Mouse (Mus musculus) liver, adult 2 months (tissue): ENCODE results near the gene Isg15. TPM values are rescaled to one million over a fixed set of nuclear protein-coding genes. Genes with fewer than 3 reads are reported as not detected.

Source experiments
- DNase-seq: peaks from one replicate; pipeline ENCODE4 v3.0.0-alpha.2; 2011; ENCODE audit warnings: low read depth, low spot score; ENCODE audit errors: extremely low read depth
- H3K27ac ChIP-seq: fragments of 200-500 bp; replicated peaks from 2 replicates; pipeline ENCODE4 v1.5.1; 2012; ENCODE audit warnings: low read depth, mild to moderate bottlenecking, control low read depth, inconsistent platforms, low read length; ENCODE audit not compliant: insufficient read depth
- H3K27me3 ChIP-seq: fragments of 200-500 bp; 2 replicates; pipeline ENCODE4 v1.6.1; 2012; ENCODE audit warnings: mild to moderate bottlenecking, moderate library complexity, low read length, inconsistent platforms; ENCODE audit not compliant: control insufficient read depth, insufficient read depth
- H3K36me3 ChIP-seq: fragments of 200-500 bp; 2 replicates; pipeline ENCODE4 v1.6.1; 2012; ENCODE audit warnings: low read length, inconsistent platforms; ENCODE audit not compliant: control insufficient read depth, insufficient read depth
- H3K4me1 ChIP-seq: fragments of 200-500 bp; 2 replicates; pipeline ENCODE4 v1.6.1; 2011; ENCODE audit warnings: low read length; ENCODE audit not compliant: control insufficient read depth, insufficient read depth
- H3K4me3 ChIP-seq: fragments of 200-500 bp; 2 replicates; pipeline ENCODE4 v1.5.1; 2011; ENCODE audit warnings: low read depth, mild to moderate bottlenecking, control low read depth, low read length, moderate library complexity; ENCODE audit not compliant: insufficient read depth
- H3K79me2 ChIP-seq: fragments of 200-500 bp; 2 replicates; pipeline ENCODE4 v1.6.1; 2012; ENCODE audit warnings: inconsistent platforms, mild to moderate bottlenecking, low read length, moderate library complexity; ENCODE audit not compliant: control insufficient read depth, insufficient read depth
- H3K9ac ChIP-seq: fragments of 200-500 bp; 2 replicates; pipeline ENCODE4 v1.6.1; 2012; ENCODE audit warnings: low read depth, mild to moderate bottlenecking, control low read depth, inconsistent platforms, low read length
- CTCF ChIP-seq: fragments of 200-500 bp; IDR thresholded peaks from 2 replicates; pipeline ENCODE4 v1.5.1; 2011; ENCODE audit warnings: low read depth, low read length, control low read depth
- POLR2A ChIP-seq: fragments of 200-500 bp; IDR thresholded peaks from 2 replicates; pipeline ENCODE4 v1.6.1; 2011; ENCODE audit warnings: low read length, control low read depth; ENCODE audit not compliant: insufficient read depth; ENCODE audit errors: extremely low read depth
- WGBS: fragments of 180-500 bp; shearing (Covaris S2); methylation state at CpG from one replicate; pipeline ENCODE4 v1.1.7; 2018; 5-methylcytosine and 5-hydroxymethylcytosine counted together
- polyA plus RNA-seq: library from polyadenylated mRNA; depleted of rRNA; stranded (reverse); fragments of >200 nt; gene quantifications from 2 replicates; pipeline ENCODE4 v1.2.3, GENCODE M21; 2012
- total RNA-seq: library from RNA; depleted of rRNA; stranded (reverse); fragments of >200 nt; gene quantifications from 2 replicates; pipeline ENCODE4 v1.2.3, GENCODE M21; 2014

The Isg15 gene
- total and polyA plus RNA-seq, 2 experiments: 20.7 to 44.3 TPM

DNA sequence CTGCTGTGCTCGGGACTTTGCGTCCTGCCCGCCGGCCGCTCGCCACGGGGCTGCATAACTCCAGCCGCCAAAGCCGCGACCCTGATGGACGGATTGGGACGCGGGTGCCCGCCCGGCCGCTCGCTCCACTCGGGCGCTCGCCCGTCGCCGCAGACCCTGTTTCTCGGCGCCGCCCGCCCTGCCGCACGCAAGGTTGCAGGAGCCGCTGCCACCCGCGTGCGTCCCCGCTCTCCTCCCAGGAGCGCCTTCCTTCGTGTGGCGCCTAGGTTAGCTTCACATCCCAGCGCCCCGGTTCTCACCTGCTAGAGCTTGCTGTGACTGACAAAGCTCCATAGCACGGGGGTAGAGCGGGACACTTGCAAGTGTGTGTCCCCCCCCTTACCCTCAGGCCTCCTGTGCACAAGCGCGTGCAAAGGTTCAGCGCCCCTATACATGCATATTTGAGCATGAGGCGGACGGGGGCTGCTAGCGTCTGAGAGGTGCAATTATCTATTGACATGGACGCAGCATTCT lies 34.1 kb upstream of the Isg15 start, which contains the start of gene Plekhn1:
Plekhn1 (minus strand) TSS at position 157 of the 513 bp plus-strand sequence.
- TF ChIP-seq CTCF (no peak), POLR2A (no peak)
- under 1% methylated on average over 42 of the region's 48 CpGs for WGBS
- Histone ChIP-seq H3K4me3 (peak within 1 kb of the TSS; percentile 86), H3K79me2 (peaks cover 6% of the 10 kb centered on the region; the same call in 1 of the 2 replicates), H3K27me3 (no peaks in the 10 kb centered on the region), H3K4me1 (no peaks in the 10 kb centered on the region), H3K9ac (peak within 1 kb of the TSS; percentile 84), H3K36me3 (no peaks in the 10 kb centered on the region; the same call in 1 of the 2 replicates), H3K27ac (peak within 1 kb of the TSS; percentile 75)
- peak; percentile 29 for DNase-seq

DNA sequence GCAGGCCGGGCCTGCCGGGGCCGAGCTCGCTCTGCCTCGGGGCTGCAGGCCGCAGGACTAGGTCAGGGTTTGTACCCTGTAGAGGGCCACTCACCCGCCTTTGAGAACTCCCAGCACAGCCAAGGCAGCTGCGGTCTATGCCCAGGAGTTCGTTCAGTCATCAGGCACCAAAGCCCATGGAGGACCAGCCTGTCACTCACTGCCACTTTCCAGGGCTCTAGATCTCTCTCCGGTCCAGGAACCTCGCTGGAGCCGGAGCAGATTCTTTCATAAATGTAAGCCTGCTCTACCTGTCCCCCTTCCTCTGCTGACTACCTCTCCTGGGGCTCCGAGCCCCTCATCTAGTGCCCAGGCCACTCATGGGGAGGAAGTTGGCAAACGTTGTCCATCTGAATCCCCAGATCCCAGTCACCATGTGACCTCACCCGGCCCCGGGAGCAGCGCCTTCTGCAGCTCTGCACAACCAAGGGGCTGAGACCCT lies 33.4 kb upstream of the Isg15 start:
- TF ChIP-seq CTCF (no peak), POLR2A (no peak)
- 39% methylated on average over 17 of the region's 17 CpGs for WGBS
- peaks cover 6% of the 10 kb centered on the region; the same call in 1 of the 2 replicates for H3K79me2 ChIP-seq
- H3K27ac ChIP-seq: no peak overlapping the region
- no peaks in the 10 kb centered on the region for H3K36me3 ChIP-seq
- H3K4me3 ChIP-seq: peak overlapping the region; percentile 63
- no peaks in the 10 kb centered on the region for H3K27me3 ChIP-seq
- H3K4me1 ChIP-seq: no peaks in the 10 kb centered on the region
- no peak for DNase-seq
- H3K9ac ChIP-seq: peak overlapping the region; percentile 41

DNA sequence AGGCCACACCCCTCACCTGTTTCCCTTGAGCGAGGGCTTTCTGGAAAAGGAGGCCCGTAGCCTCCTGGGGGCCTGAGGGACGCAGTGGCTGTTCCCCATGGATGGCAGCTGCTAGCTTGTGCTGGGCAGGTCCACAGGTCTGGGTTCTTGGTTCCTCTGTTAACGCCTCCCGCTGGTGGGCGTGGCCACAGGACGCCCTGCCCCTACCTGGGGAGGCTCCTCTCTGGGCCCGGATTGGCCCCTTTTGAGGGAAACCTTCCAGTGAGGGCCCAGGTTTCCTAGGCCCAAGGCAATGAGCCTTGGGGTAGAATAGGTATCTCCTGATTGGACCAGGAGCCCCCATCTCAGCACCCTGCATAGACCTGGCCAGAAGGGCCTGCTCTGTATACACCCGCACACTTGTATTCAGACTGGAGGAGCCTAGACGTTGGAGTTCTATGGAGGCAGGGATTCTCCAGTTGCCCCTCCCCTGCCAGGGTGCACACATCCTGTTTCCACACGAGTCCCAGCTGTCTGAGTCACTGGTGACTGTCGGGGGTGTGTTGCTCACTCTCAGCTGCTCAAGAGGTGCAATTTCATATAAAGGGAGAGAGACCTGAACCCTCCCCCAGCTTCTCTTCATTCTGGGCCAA lies 27.9 kb upstream of the Isg15 start:
- WGBS: 36% methylated on average over 12 of the region's 12 CpGs
- no peaks in the 10 kb centered on the region for H3K27me3 ChIP-seq
- no peaks in the 10 kb centered on the region for H3K4me1 ChIP-seq
- DNase-seq: no peak
- no peak overlapping the region for H3K9ac ChIP-seq
- no peak for TF ChIP-seq CTCF
- no peak for TF ChIP-seq POLR2A
- H3K4me3 ChIP-seq: peak overlapping the region; percentile 2; the same call in 1 of the 2 replicates
- H3K79me2 ChIP-seq: no peaks in the 10 kb centered on the region
- no peaks in the 10 kb centered on the region for H3K36me3 ChIP-seq
- no peak overlapping the region for H3K27ac ChIP-seq

DNA sequence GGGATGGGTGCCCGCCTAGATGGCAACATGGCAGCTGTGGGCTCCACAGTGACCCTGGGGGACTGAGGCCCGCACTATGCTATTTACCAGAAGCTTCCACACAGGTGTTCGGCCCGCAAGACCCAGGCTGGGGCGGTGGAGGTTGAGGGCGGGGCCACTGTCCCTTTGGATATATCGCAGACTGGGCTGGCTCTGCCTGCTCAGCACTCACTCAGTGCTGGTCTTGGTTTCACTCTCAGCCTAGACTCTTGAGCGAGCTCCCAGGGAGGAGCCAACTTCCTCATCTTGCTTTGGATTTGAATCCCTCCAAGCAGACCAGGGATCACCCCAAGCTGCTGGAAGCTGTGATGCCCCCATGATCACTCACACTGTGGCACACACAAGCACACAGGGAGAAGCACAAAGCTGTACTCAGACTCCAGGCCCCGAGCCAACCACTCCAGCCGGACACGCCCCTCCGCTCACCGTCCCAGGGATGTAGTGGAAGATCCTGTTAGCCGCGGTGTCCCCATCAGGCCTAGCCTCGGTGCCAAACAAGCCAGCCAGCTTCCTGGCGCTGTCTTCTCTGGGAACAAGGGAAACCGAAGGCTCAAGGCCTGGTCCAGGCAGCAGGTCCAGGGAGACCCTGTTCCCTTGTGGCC lies 27.3 kb upstream of the Isg15 start:
- DNase-seq: no peak
- WGBS: 50% methylated on average over 18 of the region's 18 CpGs
- Histone ChIP-seq H3K9ac (no peak overlapping the region), H3K36me3 (no peaks in the 10 kb centered on the region), H3K27me3 (no peaks in the 10 kb centered on the region), H3K27ac (no peak overlapping the region), H3K79me2 (no peaks in the 10 kb centered on the region), H3K4me3 (peak overlapping the region; percentile 2; the same call in 1 of the 2 replicates), H3K4me1 (no peaks in the 10 kb centered on the region)
- TF ChIP-seq CTCF (no peak), POLR2A (no peak)

DNA sequence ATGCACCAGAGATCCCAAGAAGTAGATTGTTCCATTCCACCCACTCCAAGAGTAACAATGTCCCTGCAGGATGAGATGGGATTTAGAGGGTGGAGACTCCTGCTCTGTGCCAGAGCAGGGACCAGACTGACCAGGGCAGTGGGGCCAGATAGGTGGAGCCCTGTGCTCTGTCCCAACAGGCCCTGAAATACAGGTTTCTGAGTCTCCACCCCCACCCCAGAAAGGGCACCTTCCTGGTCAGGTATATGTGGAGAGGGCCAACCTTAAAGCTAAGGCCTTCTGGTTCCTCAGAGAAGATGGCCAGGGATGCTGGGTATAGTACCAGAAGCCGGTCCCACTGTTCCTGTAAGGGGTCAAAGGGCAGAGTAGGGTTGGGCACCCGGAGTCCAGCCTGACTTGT lies 23.7 kb upstream of the Isg15 start:
- Histone ChIP-seq H3K27me3 (no peaks in the 10 kb centered on the region), H3K9ac (no peak overlapping the region), H3K36me3 (no peaks in the 10 kb centered on the region), H3K27ac (no peak overlapping the region), H3K79me2 (no peaks in the 10 kb centered on the region), H3K4me1 (no peaks in the 10 kb centered on the region), H3K4me3 (no peak overlapping the region)
- TF ChIP-seq CTCF: no peak
- TF ChIP-seq POLR2A: no peak
- 74% methylated on average over 2 of the region's 2 CpGs for WGBS
- DNase-seq: no peak
